Mouse (Mus musculus): ENCODE data around the gene Ophn1. TPM values are rescaled to one million over a fixed set of nuclear protein-coding genes. Genes with fewer than 3 reads are reported as not detected.

Ophn1 gene
- total RNA-seq, 4 experiments from 2014 or later = 36.1 to 47.8 (median 41.4) TPM

GRCm38 (mm10) chrX:98835989-98836388 lies 54.8 kb downstream of the Ophn1 start:
- DNase-seq (ENCODE audit: low spot score in 2 of 2) = no peak

DNA sequence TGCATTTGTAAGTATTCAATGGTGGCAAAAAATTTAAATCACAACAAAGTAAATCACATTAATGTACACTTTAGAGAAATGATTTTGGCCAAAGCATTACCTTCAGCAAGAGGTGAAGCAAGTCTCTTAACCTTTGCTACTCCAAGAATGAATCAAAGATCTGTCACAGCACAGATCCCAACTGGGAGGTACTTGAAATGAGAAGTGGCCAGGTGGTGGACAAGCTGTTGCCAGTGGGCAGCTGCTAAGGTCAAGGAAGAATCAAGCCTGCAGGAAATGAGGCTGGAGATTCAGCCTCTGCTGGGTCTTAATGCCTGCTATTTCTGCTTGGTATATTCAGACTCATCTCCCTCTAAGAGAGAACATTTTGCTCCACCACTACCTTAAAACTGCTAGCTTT lies 87.0 kb downstream of the Ophn1 start:
- no peak for DNase-seq (ENCODE audit: low spot score in 2 of 2)

- DNase-seq (ENCODE audit: low spot score in 2 of 2) = no peak
These were observed 116.4 kb downstream of the Ophn1 start for GRCm38 (mm10) chrX:98774247-98774950.

- peak; percentile 6 to 8 for DNase-seq (ENCODE audit: low spot score in 2 of 2)
These were observed 135.7 kb downstream of the Ophn1 start for GRCm38 (mm10) chrX:98755089-98755488.

- DNase-seq (ENCODE audit: low spot score in 2 of 2) = no peak
These were observed 139.5 kb downstream of the Ophn1 start for GRCm38 (mm10) chrX:98751279-98751817.

GRCm38 (mm10) chrX:98736758-98737157 lies 154.1 kb downstream of the Ophn1 start:
- no peak for DNase-seq (ENCODE audit: low spot score in 2 of 2)

- no peak for DNase-seq (ENCODE audit: low spot score in 2 of 2)
These were observed 167.8 kb downstream of the Ophn1 start for GRCm38 (mm10) chrX:98722991-98723390.

GRCm38 (mm10) chrX:98707766-98708165 lies 183.1 kb downstream of the Ophn1 start:
- no peak for DNase-seq (ENCODE audit: low spot score in 2 of 2)

- DNase-seq (ENCODE audit: low spot score in 2 of 2) = peak; percentile 19 to 54
These were observed 189.2 kb downstream of the Ophn1 start for GRCm38 (mm10) chrX:98701635-98702034.

- DNase-seq (ENCODE audit: low spot score in 2 of 2) = no peak
These were observed 208.2 kb downstream of the Ophn1 start for GRCm38 (mm10) chrX:98682603-98683002.

GRCm38 (mm10) chrX:98681281-98681680 lies 209.5 kb downstream of the Ophn1 start:
- no peak for DNase-seq (ENCODE audit: low spot score in 2 of 2)

DNA sequence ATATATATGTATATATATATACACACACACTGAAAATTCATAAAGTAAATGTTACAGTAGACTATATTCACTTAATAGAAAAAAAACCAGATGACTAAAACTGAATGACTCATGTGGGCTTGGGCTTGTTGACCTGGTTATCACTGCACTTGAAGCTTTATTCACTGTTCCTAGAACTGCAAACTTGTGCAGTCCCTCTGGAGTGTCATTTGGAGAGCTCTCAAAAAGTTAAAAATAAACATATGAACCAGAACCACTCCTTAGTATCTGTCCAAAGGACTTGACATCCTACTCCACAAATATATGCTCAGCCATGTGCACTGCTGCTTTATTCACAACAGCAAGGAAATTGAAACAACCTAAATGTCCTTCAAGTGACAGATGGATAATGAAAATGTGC lies 219.8 kb downstream of the Ophn1 start:
- DNase-seq (ENCODE audit: low spot score in 2 of 2) = no peak

- DNase-seq (ENCODE audit: low spot score in 2 of 2) = no peak
These were observed 239.4 kb downstream of the Ophn1 start for GRCm38 (mm10) chrX:98651431-98651830.

GRCm38 (mm10) chrX:98628666-98629404 lies 262.0 kb downstream of the Ophn1 start:
- DNase-seq (ENCODE audit: low spot score in 2 of 2) = peak in 1 of 2 experiments; percentile 1

DNA sequence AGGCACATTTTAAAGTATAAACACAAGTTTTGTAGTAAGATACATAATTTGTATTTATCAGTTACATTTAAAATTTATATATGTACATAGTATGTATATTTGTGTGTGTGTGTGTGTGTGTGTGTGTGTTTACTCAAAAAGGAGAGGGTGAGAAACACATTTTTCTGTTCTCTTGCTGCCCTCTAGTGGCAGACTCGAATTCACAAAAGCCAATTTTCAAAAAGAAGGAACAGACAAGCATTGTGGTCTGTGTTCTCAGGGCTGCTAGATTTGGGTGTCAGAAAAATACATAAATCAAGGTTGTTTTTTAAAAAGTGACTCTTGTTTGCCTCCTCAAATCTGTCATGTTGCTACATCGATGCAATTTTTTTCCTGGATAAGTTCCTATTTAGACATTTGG lies 272.0 kb downstream of the Ophn1 start:
- peak; percentile 8 to 25 for DNase-seq (ENCODE audit: low spot score in 2 of 2)

- DNase-seq (ENCODE audit: low spot score in 2 of 2) = no peak
These were observed 273.4 kb downstream of the Ophn1 start for GRCm38 (mm10) chrX:98617426-98617825.

GRCm38 (mm10) chrX:98574201-98574600 lies 316.6 kb downstream of the Ophn1 start:
- DNase-seq (ENCODE audit: low spot score in 2 of 2) = no peak

DNA sequence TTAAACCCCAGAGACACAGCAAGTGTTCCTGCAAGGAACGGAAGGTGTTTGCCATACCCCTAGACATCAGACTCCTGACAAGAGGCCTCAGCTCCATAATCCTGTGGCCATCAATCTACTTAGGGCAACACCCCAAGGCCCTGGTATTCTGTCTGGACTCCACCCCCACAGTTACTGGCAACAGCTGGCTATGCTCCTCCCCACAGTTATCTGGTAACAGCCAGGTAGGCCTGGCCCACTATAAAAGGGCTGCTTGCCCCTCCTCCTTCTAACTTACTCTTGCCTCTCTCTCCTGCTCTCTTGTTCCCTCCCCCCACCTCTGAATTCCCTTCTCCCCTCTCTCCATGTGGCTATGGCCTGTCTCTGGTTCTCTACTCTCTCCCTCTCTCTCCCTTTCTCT lies 344.4 kb downstream of the Ophn1 start:
- no peak for DNase-seq (ENCODE audit: low spot score in 2 of 2)

- DNase-seq (ENCODE audit: low spot score in 2 of 2) = no peak
These were observed 375.5 kb downstream of the Ophn1 start for GRCm38 (mm10) chrX:98515329-98515728.

DNA sequence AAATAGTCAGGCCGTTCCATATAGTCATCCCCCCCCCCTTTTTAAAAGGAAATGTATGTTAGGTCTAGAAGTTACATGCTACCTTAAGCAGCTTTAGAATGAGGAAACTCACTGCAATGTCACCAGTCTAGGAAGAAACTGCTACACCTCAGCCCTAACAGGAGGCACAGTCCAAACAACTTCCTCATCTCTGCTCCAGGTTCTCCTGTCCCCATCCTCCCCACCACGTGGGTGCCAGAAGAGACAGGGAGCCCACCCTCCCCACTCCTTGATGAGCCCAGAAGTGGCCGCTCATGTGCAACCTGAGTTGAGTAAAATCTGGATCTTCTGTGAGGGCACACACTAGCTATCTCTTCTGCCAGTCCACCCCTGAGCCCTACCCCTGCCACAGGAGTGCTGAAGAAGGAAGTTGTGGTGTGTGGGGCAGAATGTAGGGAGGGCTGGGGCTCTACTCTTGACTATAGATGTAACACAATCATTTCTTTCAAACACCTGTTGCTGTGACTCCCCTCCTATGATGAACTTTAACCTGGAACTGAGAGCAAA lies 376.4 kb downstream of the Ophn1 start:
- DNase-seq (ENCODE audit: low spot score in 2 of 2) = no peak

Measured in layer of hippocampus, adult 8-10 months (tissue).